Mouse (Mus musculus) liver, postnatal 0 days (tissue): ENCODE data around the gene Zdhhc13.

Experiments
- CTCF ChIP-seq: sonication (generic); IDR thresholded peaks from 2 replicates; pipeline ENCODE4 v1.5.1; 2016; ENCODE audit warnings: antibody characterized with exemption, low read depth
- EP300 ChIP-seq: IDR thresholded peaks from 2 replicates; pipeline ENCODE4 v1.6.1; 2016; ENCODE audit warnings: antibody characterized with exemption, low read depth, mild to moderate bottlenecking

- TF ChIP-seq EP300 (no peak), CTCF (no peak)
These were observed 51.7 kb downstream of the Zdhhc13 start for GRCm38 (mm10) chr7:48840545-48840944.
